ENCODE assay signal across 14 mouse cellular contexts in the genomic region with DNA sequence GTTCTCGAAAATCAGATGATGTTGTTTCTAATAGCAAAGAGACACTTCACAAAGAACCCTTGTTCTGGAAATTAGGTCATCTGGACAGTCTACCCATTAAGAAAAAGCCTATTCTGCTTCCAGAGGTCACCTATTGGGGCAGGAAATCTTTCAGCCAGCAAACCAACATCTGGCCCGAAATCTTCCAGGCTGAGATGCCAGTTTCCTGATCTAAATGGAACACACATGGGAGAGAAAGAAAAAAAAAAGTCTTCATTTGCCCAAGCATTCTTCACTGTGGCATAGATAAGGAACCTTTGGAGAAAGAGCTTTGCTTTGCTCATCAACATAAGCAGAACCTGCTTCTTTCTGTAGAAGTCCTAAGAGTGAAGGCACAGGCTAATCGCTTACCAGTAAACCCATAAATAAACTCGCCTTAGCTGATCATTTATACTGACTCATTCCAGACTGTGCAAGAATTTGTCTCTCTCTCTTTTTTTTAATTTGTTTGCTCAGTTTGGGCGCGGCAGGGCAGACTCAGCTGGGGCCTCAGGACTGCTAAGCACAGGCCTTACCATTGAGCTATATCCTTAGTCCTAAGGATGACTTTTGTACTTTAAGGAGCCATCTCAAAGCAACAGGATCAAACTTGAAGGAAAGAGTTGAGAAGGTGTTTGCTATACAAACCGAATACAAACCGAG. TPM values are rescaled to one million over a fixed set of nuclear protein-coding genes. Genes with fewer than 3 reads are reported as not detected.
DNase-seq lines count a peak whose midpoint lies in the region; ATAC-seq and TF ChIP-seq lines count a peak whose summit lies in the region.
"Had no signal": no experiment of that assay in that cellular context is flagged by ENCODE, and none has a peak within 500 bp of the region (broad histone marks: within the 10 kb centered on the region; RNA-seq: fewer than 3 reads in every experiment).

No protein-coding gene starts in this region.

- no peak overlapping the region for H3K9ac ChIP-seq in kidney, embryonic 15.5 days
- H3K9ac ChIP-seq in embryonic facial prominence, embryonic 15.5 days: no peak overlapping the region
- H3K9ac ChIP-seq in heart, adult 2 months (ENCODE audit: low read depth, low read length): no peak overlapping the region
- H3K9ac ChIP-seq: embryonic facial prominence, embryonic 12.5 days; liver, embryonic 14.5 days had no signal

- DNase-seq in kidney, postnatal 36 days: no peak
- peak; percentile 61 for DNase-seq in NIH3T3 (ENCODE audit: low read depth)
- no peak for DNase-seq in spleen, postnatal 14 days (ENCODE audit: low spot score in 2 of 2)
- no peak for DNase-seq in heart, adult 2 months
- no peak for DNase-seq in frontal cortex, adult 2 months (ENCODE audit: extremely low spot score in 1 of 2, low spot score in 1 of 2)
- DNase-seq: adrenal gland, adult 2 months; heart, adult 18-20 months; kidney, adult 9 months; lung, postnatal 4 days had no signal

- peaks cover 4% of the 10 kb centered on the region; the same call in 1 of the 2 replicates for H3K4me1 ChIP-seq in kidney, embryonic 15.5 days
- peaks cover 9% of the 10 kb centered on the region; the same call in 1 of the 2 replicates for H3K4me1 ChIP-seq in embryonic facial prominence, embryonic 15.5 days
- H3K4me1 ChIP-seq in olfactory bulb, adult 2 months (ENCODE audit: control insufficient read depth, insufficient read depth, low read length): peaks cover 2% of the 10 kb centered on the region; the same call in 1 of the 2 replicates
- H3K4me1 ChIP-seq in heart, adult 2 months (ENCODE audit: control insufficient read depth, insufficient read depth, low read length): no peaks in the 10 kb centered on the region

- TF ChIP-seq CTCF in olfactory bulb, adult 2 months (IDR thresholded peaks at IDR 0.05; ENCODE audit: insufficient read depth, low read depth, low read length): no peak
- TF ChIP-seq CTCF in heart, adult 2 months (IDR thresholded peaks at IDR 0.05): no peak

- H3K36me3 ChIP-seq in kidney, embryonic 15.5 days: no peaks in the 10 kb centered on the region
- H3K36me3 ChIP-seq in embryonic facial prominence, embryonic 15.5 days: no peaks in the 10 kb centered on the region
- H3K36me3 ChIP-seq in heart, adult 2 months (ENCODE audit: control insufficient read depth, insufficient read depth, low read length): no peaks in the 10 kb centered on the region
- H3K36me3 ChIP-seq: embryonic facial prominence, embryonic 12.5 days had no signal

- ATAC-seq in kidney, embryonic 15.5 days (replicated peaks; ENCODE audit: low FRiP score): 0 out of 2 replicates have a peak, but pooled peaks have one; percentile 18
- ATAC-seq in embryonic facial prominence, embryonic 15.5 days (ENCODE audit: insufficient number of reproducible peaks, low FRiP score, low TSS enrichment, low read depth): no peak

- H3K9me3 ChIP-seq in kidney, embryonic 15.5 days (replicated peaks): no peaks in the 10 kb centered on the region
- H3K9me3 ChIP-seq in embryonic facial prominence, embryonic 15.5 days (replicated peaks): 0 out of 2 replicates have a peak, but pooled peaks cover 3% of the 10 kb centered on the region
- H3K9me3 ChIP-seq: embryonic facial prominence, embryonic 12.5 days had no signal

- 73% methylated on average over 8 of the region's 8 CpGs for WGBS in kidney, embryonic 15.5 days
- WGBS in embryonic facial prominence, embryonic 15.5 days: 52% methylated on average over 8 of the region's 8 CpGs
- 62% methylated on average over 8 of the region's 8 CpGs for WGBS in olfactory bulb, adult 2 months
- WGBS in heart, adult 2 months: 75% methylated on average over 8 of the region's 8 CpGs

- H3K4me2 ChIP-seq in kidney, embryonic 15.5 days: no peak overlapping the region
- no peak overlapping the region for H3K4me2 ChIP-seq in embryonic facial prominence, embryonic 15.5 days (replicated peaks)
- H3K4me2 ChIP-seq: embryonic facial prominence, embryonic 12.5 days had no signal

- no peaks in the 10 kb centered on the region for H3K79me2 ChIP-seq in heart, adult 2 months (replicated peaks; ENCODE audit: control insufficient read depth, insufficient read depth, low read length)

- no peak for TF ChIP-seq EP300 in heart, adult 2 months (IDR thresholded peaks at IDR 0.05; ENCODE audit: insufficient read depth, low read depth, low read length)

- TF ChIP-seq POLR2A in olfactory bulb, adult 2 months (IDR thresholded peaks at IDR 0.05; ENCODE audit: insufficient read depth, low read depth, low read length): no peak
- no peak for TF ChIP-seq POLR2A in heart, adult 2 months (IDR thresholded peaks at IDR 0.05; ENCODE audit: insufficient read depth, low read depth, low read length)

- no peak overlapping the region for H3K27ac ChIP-seq in kidney, embryonic 15.5 days
- H3K27ac ChIP-seq in embryonic facial prominence, embryonic 15.5 days (replicated peaks): 0 out of 2 replicates have a peak overlapping the region, but pooled peaks have one; percentile 11
- peak overlapping the region; percentile 59 for H3K27ac ChIP-seq in olfactory bulb, adult 2 months (ENCODE audit: insufficient read depth, low read depth, low read length)
- H3K27ac ChIP-seq in heart, adult 2 months: no peak overlapping the region; the same call in 1 of the 2 replicates
- H3K27ac ChIP-seq: liver, embryonic 14.5 days had no signal

- intact Hi-C loops in heart, adult 2 months (cut with DNase I): no loop called here

- no peak overlapping the region for H3K4me3 ChIP-seq in kidney, embryonic 15.5 days (replicated peaks)
- H3K4me3 ChIP-seq in embryonic facial prominence, embryonic 15.5 days (replicated peaks): no peak overlapping the region
- H3K4me3 ChIP-seq in olfactory bulb, adult 2 months (ENCODE audit: insufficient read depth, low read depth, low read length): no peak overlapping the region
- no peak overlapping the region for H3K4me3 ChIP-seq in heart, adult 2 months
- H3K4me3 ChIP-seq: embryonic facial prominence, embryonic 12.5 days had no signal

- no peaks in the 10 kb centered on the region for H3K27me3 ChIP-seq in kidney, embryonic 15.5 days
- H3K27me3 ChIP-seq in embryonic facial prominence, embryonic 15.5 days: no peaks in the 10 kb centered on the region
- H3K27me3 ChIP-seq in heart, adult 2 months (ENCODE audit: control insufficient read depth, insufficient read depth, low read length): no peaks in the 10 kb centered on the region
- H3K27me3 ChIP-seq: embryonic facial prominence, embryonic 12.5 days had no signal

RNA-seq across cellular contexts. Expression of gene Sash1, which starts 13.1 kb away (rescaled TPM):
- 5.1 and 5.7 TPM in 2 replicates for polyA plus RNA-seq in kidney, embryonic 15.5 days (2015; fragmentation: Nextera tagmentation; extraction: Ambion mirVana)
- 5.7 and 8.5 TPM in 2 replicates for polyA plus RNA-seq in embryonic facial prominence, embryonic 15.5 days (2015; fragmentation: Nextera tagmentation; extraction: Ambion mirVana)
- polyA plus RNA-seq in olfactory bulb, adult 2 months (2012; ENCODE audit: insufficient read depth, insufficient read length, low replicate concordance, missing spikeins): not detected in 2 replicates
- total RNA-seq in heart, adult 2 months (2021): 10 to 100 TPM; 22.1 to 32.8 TPM
- 10.0 and 15.9 TPM in 2 replicates for polyA plus RNA-seq in heart, adult 2 months (2012; rRNA removed)
- polyA plus RNA-seq in frontal cortex, adult 2 months (2012; rRNA removed): 34.4 and 35.6 TPM in 2 replicates

Comparison
In these comparisons a context has a peak if more than half of its experiments do, and no peak if none do; other contexts are left out.
1. H3K27ac ChIP-seq: peak in embryonic facial prominence, embryonic 15.5 days (single experiment) and olfactory bulb, adult 2 months (single experiment); none in kidney, embryonic 15.5 days (single experiment) and heart, adult 2 months (single experiment).